Mouse (Mus musculus) testis, adult 2 months (tissue): ENCODE data around the gene Prdm16.

Source experiments
- CTCF ChIP-seq: fragments of 200-500 bp; IDR thresholded peaks from 2 replicates; pipeline ENCODE4 v1.5.1; 2012; ENCODE audit warnings: low read depth, mild to moderate bottlenecking, inconsistent platforms, low read length, moderate library complexity; ENCODE audit not compliant: control insufficient read depth, insufficient read depth, insufficient replicate concordance
- POLR2A ChIP-seq: fragments of 200-500 bp; IDR thresholded peaks from 2 replicates; pipeline ENCODE4 v1.6.1; 2012; ENCODE audit warnings: low read depth, mild to moderate bottlenecking, inconsistent platforms, low read length, moderate library complexity; ENCODE audit not compliant: control insufficient read depth

- TF ChIP-seq POLR2A = no peak
- TF ChIP-seq CTCF = no peak
These were observed 4.8 kb upstream of the Prdm16 start for GRCm38 (mm10) chr4:154641296-154642110.
